Mouse (Mus musculus): ENCODE measurements around the gene Alg5. TPM values are rescaled to one million over a fixed set of nuclear protein-coding genes. Genes with fewer than 3 reads are reported as not detected.
"Not testable (repeated sequence)": the region's sequence is repeated elsewhere in the genome, so short reads cannot be mapped to it uniquely, and the experiment has no call there.

The Alg5 gene
- total RNA-seq, 2 experiments from 2014 or later, result 41.1 to 50.1 TPM

GRCm38 (mm10) chr3:54736101-54736927, 975 bp downstream of the Alg5 start:
- peak in 1 of 2 experiments; percentile 10 for DNase-seq

- no peak for DNase-seq
These were observed 2.0 kb downstream of the Alg5 start for GRCm38 (mm10) chr3:54737317-54737716.

DNA sequence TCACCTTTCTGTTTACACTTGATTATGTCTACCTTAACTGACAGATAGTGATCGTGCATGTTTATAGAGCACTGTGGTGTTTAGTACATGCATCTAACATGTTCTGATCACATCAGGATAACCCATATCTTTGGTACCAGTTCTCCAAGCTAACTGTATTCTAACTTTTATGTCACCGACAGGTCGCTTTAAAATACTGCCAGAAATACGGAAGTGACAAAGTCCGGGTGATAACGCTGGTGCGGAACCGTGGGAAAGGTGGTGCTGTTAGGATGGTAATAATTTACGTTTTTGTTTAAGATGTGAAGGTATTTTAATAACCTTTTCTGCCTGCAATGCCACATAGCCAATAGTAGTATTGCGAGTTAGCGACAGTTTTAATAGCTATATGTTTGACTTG, 6.6 kb downstream of the Alg5 start:
- no peak for DNase-seq

GRCm38 (mm10) chr3:54745799-54746198, 10.5 kb downstream of the Alg5 start:
- DNase-seq, result peak; percentile 44 to 47

DNA sequence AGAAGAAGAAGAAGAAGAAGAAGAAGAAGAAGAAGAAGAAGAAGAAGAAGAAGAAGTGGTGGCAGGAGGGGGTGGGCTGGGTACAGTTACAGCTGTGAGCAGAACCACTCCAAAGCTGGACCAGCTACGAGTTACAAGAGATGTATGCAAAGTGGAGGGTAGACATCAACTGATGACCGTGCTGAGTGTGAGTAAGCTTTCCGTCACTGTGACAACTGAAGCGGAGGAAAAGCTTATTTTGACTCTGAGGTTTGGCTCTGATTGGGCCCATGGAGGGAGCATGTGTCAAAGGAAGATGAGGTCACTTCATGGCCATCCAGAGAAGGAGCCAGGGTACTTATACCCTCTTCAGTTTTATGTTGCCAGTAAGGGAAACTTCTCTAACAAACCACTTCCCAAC, 18.1 kb downstream of the Alg5 start:
- DNase-seq, result no peak

GRCm38 (mm10) chr3:54755145-54756041, 20.1 kb downstream of the Alg5 start, which contains the start of gene Smad9:
Smad9 (plus strand) TSS chr3:54755582.
- DNase-seq, result peak; percentile 90 to 91

GRCm38 (mm10) chr3:54756058-54756457, 20.7 kb downstream of the Alg5 start:
- DNase-seq, result peak; percentile 71 to 75

- no peak for DNase-seq
These were observed 22.1 kb downstream of the Alg5 start for GRCm38 (mm10) chr3:54757446-54757845.

DNA sequence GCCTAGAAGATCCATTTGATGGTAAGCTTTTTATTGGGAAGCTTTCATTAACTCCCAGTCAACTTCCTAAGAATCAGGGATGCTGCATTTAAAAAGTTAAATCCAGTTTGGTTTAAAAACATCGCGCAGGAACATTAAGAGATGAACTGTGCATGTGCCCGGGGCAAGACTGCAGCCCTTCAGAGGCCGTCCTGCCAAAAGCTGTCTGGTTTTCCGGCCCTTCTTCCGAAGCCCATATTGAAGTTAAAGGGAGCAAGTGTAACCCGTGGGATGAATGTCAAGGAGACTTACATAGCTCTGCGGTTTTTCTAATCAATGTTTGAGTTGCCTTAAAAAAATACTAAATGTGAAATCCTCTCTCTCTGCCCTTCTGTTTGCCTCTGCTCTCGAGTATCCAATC, 23.9 kb downstream of the Alg5 start:
- no peak for DNase-seq

DNA sequence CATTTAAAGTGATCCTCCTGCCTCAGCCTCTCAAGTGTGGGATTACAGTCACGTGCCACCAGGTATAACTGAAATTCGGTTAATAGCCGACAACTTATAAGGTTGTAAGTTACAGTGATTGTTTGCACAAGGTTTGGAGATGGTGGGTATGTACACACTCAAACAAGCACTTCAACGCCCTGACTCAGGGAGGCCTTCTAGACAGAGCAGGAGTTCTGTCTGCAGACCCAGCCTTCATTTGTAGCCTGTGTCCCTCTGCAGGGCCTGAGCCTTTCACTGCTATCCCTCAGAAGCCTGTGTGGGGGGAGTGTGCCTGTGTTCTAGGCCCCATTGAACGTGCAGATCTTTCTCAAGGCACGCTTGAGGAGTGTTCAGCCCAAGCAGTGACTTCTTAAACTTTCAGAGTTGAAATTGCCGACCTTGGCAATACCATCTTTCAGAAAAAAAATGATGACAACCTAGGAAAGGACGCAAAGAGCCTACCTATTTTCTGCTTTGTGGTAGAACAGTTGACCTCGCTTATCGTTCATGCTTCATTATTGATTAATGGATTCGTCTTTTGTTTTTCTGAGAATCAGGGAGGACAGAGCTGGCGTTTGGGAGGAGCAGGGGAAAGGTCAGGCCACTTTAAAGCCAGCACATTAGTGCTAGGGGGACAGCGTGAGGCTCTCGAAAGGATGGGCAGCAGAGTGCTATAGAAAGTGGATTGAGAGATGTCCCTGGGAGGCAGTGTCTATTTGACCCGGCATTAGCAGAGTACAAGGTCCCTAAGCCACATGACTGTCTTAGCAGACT, 25.2 kb downstream of the Alg5 start:
- DNase-seq, result peak in 1 of 2 experiments; percentile 47

DNA sequence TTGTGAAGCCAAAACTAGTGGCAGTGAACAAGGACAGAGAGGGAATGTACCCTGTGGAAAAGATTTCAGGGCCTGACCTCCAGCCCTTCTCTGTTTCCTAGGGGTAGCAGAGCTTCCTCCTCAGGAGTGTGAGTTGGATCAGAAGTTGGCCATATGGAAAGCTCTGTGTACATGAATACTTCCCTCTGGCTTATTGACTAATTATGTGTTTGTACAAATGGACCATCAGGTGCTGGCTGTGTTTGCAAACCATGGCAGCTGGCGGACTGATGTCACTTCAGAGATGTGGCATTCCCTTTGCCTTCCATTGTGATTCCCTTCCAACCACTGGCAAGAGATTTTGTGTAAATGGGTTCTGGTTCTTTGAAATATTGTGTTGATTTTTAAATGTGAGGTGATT, 25.9 kb downstream of the Alg5 start:
- no peak for DNase-seq

- DNase-seq, result peak in 1 of 2 experiments; percentile 43
These were observed 29.1 kb downstream of the Alg5 start for GRCm38 (mm10) chr3:54764418-54764817.

DNA sequence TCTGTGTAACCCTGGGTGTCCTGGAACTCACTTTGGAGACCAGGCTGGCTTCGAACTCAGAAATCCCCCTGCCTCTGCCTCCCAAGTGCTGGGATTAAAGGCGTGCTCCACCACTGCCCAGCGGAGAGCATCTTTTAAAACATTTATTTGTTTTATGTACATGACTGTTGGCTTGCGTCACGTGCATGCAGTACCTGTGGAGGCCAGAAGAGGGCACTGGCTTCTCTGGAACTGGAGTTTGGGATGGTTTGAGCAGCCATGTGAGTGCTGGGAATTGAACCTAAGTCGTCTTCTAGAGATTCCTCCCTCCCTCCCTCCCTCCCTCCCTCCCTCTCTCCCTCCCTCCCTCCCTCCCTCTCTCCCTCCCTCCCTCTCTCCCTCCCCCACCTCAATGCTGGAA, 30.2 kb downstream of the Alg5 start:
- not testable (repeated sequence) for DNase-seq

DNA sequence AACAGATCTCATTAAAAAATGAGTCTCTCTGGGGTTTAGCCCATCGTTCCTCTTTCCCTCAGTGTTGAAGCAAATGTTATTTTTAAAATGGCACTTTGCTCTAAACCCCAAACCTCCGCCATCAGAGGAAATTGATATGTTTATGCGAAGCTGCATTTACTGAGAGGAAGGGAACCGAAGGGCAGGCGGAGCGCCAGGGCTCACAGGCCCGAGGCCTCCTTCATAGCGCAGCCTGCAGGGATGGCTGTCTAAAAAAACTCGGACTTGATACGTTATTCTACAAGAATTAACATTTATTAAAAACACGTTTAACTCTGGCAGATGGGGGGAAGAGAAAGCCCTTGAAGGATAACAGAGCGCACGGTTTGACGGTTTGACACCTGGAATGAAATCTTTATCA, 30.7 kb downstream of the Alg5 start:
- no peak for DNase-seq

GRCm38 (mm10) chr3:54766811-54767210, 31.5 kb downstream of the Alg5 start:
- no peak for DNase-seq

- no peak for DNase-seq
These were observed 33.3 kb downstream of the Alg5 start for GRCm38 (mm10) chr3:54768592-54768991.

GRCm38 (mm10) chr3:54769349-54770275, 34.3 kb downstream of the Alg5 start:
- DNase-seq, result no peak

- DNase-seq, result no peak
These were observed 38.3 kb downstream of the Alg5 start for GRCm38 (mm10) chr3:54773613-54774012.

DNA sequence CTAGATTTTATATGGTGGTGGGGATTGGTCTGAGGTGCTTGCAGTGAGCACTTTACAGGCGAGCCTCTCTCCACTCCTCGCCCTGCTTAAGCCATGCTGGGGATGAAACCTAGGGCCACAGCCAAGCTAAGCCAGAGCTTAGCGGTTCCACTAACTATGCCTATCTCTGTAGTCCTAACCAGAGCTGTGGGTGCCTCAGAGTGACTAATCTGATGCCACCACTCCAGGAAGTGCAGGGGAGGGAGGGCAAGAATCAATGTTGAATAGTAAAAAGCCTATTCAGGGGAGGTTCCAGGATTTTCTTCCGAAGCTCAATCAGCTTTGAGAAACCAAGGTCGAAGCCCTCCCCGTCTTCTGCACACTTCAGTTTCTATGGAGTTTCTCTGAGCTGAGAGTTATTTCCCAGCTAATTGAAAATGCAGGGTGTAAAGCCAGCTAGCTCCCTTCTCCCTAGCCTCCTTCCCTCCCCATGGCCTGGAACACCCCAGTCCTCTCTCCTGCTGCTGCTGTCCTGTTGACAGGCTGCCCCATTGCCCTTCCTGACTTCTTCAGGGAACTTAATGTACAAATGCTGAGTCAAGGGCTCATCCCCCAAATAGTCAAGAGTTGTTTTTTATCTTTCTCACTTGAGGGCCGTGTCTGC, 40.8 kb downstream of the Alg5 start:
- peak in 1 of 2 experiments; percentile 19 for DNase-seq

DNA sequence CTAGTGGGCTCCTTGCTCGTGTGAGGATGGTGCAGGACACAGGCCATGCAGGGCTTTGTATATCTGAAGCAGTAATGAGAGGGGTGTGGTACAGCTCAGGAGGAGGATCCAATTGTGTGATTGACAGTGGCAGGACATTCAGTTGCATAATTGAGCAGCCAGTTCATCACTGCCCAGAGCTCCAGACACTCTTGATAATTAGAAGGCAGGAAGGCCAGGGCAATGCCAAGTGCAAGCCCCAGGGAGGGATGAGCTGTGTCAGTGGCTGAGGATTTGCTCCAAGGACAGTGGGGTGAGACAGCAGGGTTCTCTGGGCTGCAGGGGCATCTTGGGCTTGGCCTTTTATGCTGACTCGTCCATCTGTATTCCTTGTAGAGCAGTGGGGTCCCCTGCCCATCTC, 55.3 kb downstream of the Alg5 start:
- DNase-seq, result peak; percentile 35 to 53

Data from adrenal gland, postnatal 36 days (tissue).